Mouse (Mus musculus) left cerebral cortex, adult 2 months (tissue): ENCODE measurements around the gene Ntrk2. TPM values are rescaled to one million over a fixed set of nuclear protein-coding genes. Genes with fewer than 3 reads are reported as not detected.
A peak's percentile ranks its signal among the peaks of the same experiment; 100 is the strongest.

Source experiments
- DNase-seq, 2 experiments: peaks; one replicate each; pipeline ENCODE4 v3.0.0; 2021 to 2022; ENCODE audit warnings: low spot score in 2 of 2, mixed read lengths in 1 of 2; ENCODE audit errors: extremely low spot score in 1 of 2
- H3K27ac ChIP-seq: fragments of 200-600 bp; 2 replicates; pipeline ENCODE4 v1.8.1; 2022
- H3K4me3 ChIP-seq: fragments of 200-600 bp; 2 replicates; pipeline ENCODE4 v1.8.1; 2022
- CTCF ChIP-seq: fragments of 200-600 bp; IDR thresholded peaks from 2 replicates; pipeline ENCODE4 v1.8.1; 2022; ENCODE audit warnings: antibody characterized with exemption, mild to moderate bottlenecking, moderate library complexity
- intact Hi-C: fragments of 180-260 bp; cut with DNase I; formaldehyde crosslinking; loops from one replicate; pipeline ENCODE4 v1.15.1; 2025
- total RNA-seq, 2 experiments: library from RNA; stranded (reverse); gene quantifications; 2 replicates each; pipeline ENCODE4 v1.2.3; 2021

Ntrk2 gene
- total RNA-seq, 2 experiments from 2014 or later = 425 to 426 TPM

DNA sequence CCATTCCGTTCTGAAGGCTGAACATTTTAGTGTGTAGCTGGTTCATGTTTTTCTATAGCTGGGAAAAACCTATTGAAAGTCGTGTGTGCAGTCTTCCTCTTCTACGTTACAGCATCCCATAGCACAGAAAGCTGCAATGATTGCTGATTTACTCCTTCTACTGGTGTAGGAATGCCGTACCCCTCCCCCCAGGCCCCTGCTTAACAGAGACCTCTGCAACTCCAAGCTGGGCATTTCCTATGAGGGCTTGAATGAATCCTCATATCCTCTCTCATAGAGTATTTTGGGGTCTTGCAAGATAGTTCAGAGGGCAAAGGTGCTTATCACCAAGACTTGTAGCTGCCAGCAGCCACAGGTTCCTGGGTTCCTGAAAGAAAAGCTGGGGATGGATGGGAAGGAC is 148.0 kb downstream of the Ntrk2 start:
- Histone ChIP-seq H3K4me3 (no peak overlapping the region), H3K27ac (no peak overlapping the region)
- TF ChIP-seq CTCF = no peak
- intact Hi-C loops = no loop called here
- DNase-seq = no peak

DNA sequence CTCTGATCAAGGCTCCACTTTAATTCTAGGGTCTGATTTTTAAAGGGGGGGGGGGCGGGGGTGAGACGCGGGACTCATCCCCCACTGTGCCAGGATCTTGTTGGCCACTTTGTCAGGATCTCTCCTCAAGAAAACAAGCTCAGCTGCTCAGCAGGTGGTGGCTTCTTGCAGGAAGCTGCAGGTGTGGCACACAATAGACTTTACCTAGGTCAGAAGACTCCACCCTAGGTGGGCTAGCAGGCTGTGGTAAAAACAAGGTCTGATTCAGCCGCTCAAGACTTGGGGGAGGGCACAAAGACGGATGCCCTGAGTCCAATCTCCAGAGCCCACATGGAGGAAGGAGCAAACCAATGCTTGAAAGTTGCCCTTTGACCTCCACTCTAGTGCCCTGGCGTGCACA is 148.4 kb downstream of the Ntrk2 start:
- H3K4me3 ChIP-seq = no peak overlapping the region
- DNase-seq = no peak
- intact Hi-C loops = no loop called here
- no peak overlapping the region for H3K27ac ChIP-seq
- no peak for TF ChIP-seq CTCF

GRCm38 (mm10) chr13:58955237-58955777 is 148.9 kb downstream of the Ntrk2 start:
- DNase-seq = no peak
- Histone ChIP-seq H3K4me3 (no peak overlapping the region), H3K27ac (peak overlapping the region; percentile 19; the same call in 1 of the 2 replicates)
- TF ChIP-seq CTCF = no peak
- intact Hi-C loops = no loop called here

DNA sequence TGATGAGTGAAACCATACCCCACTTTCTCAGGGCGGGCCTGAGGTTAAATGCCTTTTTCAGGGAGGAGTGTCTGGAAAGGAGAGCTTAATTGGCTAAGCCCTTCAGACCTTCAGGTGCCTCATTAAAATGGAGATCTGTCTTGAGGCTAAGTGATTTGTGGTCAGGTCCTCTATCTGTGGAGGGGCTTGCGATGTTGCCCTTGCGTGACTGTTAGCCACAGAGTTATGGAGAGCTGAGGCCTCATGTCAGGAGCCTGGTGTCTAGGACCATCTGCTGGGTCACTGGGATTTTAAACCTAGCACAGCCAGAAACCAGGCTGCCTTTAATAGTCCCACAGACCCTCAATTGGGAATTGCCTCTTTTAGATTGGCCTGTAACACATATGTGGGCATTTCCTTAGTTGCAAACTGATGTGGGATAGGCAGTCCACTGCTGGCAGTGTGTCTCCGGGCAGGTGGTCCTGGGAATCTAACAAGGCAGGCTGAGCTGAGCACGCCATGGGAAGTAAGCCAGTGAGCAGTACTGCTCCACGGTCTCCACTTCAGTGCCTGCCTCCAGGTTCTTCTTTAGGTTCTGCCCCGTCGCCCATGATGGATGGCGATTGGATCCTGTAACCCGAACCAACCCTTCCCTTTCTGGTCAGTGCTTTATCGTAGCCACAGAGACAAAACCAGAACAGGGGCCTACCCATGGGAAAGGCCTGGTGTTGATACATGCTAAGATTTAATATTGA is 152.0 kb downstream of the Ntrk2 start:
- intact Hi-C loops = no loop called here
- Histone ChIP-seq H3K27ac (no peak overlapping the region), H3K4me3 (no peak overlapping the region)
- no peak for TF ChIP-seq CTCF
- no peak for DNase-seq

DNA sequence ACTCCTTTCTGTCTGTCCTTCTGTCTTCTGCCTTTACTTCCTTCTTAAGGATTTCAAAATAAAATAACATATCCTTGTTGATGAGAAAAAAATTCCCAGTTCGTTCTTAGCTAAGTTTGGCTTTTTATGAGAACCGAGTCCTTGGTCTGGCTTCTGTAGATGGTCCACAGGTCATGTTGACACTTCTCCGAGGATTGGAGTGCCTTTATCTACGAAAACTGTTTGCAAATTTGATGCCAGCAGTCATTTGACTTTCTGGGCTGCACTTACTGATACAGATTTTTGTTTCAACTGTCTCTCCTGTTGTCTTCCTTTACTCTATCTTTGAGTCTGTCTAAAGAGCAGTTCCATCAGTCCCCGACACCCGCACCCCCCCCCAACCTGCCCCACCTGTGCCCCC is 154.0 kb downstream of the Ntrk2 start:
- intact Hi-C loops = no loop called here
- no peak overlapping the region for H3K27ac ChIP-seq
- no peak for TF ChIP-seq CTCF
- no peak overlapping the region for H3K4me3 ChIP-seq
- no peak for DNase-seq

- no peak for DNase-seq
These were observed 158.5 kb downstream of the Ntrk2 start for GRCm38 (mm10) chr13:58964701-58965359.

DNA sequence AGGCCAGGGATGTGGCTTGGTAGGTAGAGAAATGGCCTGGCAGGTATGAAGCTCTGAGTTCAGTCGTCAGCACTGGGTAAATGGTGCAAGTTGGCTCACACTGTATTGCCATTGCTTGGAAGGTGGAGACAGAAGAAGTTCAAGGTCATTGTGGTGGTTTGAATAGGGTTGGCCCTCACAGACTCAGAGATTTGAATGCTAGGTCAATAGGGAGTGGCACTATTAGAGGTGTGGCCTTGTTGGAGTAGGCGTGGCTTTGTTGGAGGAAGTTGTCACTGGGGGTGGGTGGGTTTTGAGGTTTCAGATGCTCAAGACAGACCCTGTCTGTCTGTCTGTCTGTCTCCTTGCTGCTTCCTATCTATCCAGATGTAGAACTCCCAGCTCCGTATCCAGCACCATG is 159.5 kb downstream of the Ntrk2 start:
- DNase-seq = no peak
- intact Hi-C loops = no loop called here
- no peak for TF ChIP-seq CTCF
- H3K4me3 ChIP-seq = no peak overlapping the region
- H3K27ac ChIP-seq = no peak overlapping the region

More at GRCm38 (mm10) chr13:58964701-58965359, 158.5 kb downstream of the Ntrk2 start:
- intact Hi-C loops = no loop called here
- TF ChIP-seq CTCF = no peak
- no peak overlapping the region for H3K4me3 ChIP-seq
- peak overlapping the region; percentile 61; the same call in 1 of the 2 replicates for H3K27ac ChIP-seq

- TF ChIP-seq CTCF = no peak
- Histone ChIP-seq H3K4me3 (no peak overlapping the region), H3K27ac (no peak overlapping the region)
- intact Hi-C loops = no loop called here
- DNase-seq = no peak
These were observed 160.1 kb downstream of the Ntrk2 start for GRCm38 (mm10) chr13:58966466-58966865.

GRCm38 (mm10) chr13:58968168-58968567 is 161.8 kb downstream of the Ntrk2 start:
- no peak for TF ChIP-seq CTCF
- no peak for DNase-seq
- Histone ChIP-seq H3K4me3 (no peak overlapping the region), H3K27ac (no peak overlapping the region)
- intact Hi-C loops = no loop called here

- 0 out of 2 replicates have a peak overlapping the region, but pooled peaks have one; percentile 18 for H3K27ac ChIP-seq
- no peak for TF ChIP-seq CTCF
- intact Hi-C loops = no loop called here
These were observed 165.1 kb downstream of the Ntrk2 start for GRCm38 (mm10) chr13:58971449-58971903.

GRCm38 (mm10) chr13:58972511-58972910 is 166.1 kb downstream of the Ntrk2 start:
- Histone ChIP-seq H3K4me3 (no peak overlapping the region), H3K27ac (no peak overlapping the region)
- TF ChIP-seq CTCF = no peak
- no peak for DNase-seq
- intact Hi-C loops = no loop called here

More at GRCm38 (mm10) chr13:58971449-58971903, 165.1 kb downstream of the Ntrk2 start:
- H3K4me3 ChIP-seq = no peak overlapping the region
- no peak for DNase-seq

DNA sequence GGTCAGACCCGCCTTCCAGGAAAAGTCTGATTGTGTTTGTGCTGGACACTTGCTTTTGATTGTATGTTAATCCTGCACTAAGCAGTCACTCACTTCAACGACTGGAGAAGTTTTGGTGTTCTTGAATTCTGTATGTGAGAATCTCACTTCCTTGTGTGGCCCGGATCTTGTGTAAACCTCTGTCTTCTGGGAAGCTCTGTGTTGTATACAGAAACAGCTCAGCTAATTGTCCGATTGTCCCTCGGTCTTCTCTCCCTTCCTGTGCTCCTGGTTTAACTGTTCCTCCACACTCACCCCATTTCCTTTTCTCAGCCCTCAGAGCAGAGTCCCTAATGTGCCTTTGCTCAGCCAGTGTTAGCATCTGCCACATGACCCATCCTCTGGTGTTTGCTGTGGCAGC is 190.1 kb downstream of the Ntrk2 start:
- H3K27ac ChIP-seq = no peak overlapping the region; the same call in 1 of the 2 replicates
- no peak for TF ChIP-seq CTCF
- H3K4me3 ChIP-seq = no peak overlapping the region
- DNase-seq = no peak
- intact Hi-C loops = no loop called here
